Comparison of ENCODE assay signal across 31 mouse cellular contexts in the genomic region with DNA sequence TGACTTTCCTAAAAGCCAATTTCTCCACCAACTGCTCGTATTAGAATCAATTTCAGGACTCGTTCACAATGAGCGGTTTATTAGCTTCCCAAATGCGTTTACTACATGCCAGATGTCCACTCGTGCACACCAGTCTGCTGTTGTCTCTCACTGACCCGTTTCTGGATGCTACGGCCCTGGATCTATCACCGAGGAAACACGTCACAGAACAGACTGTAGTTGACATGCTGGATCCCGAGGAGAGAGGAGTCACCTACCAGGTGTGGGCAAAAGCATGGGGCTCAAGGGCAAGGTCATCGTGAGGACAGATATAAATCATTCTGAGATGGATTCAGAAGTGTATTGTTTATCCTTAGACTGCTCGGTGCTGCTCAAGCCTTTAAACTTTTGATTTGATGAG.
DNase-seq lines count a peak whose midpoint lies in the region; ATAC-seq and TF ChIP-seq lines count a peak whose summit lies in the region.
"Had no signal": no experiment of that assay in that cellular context is flagged by ENCODE, and none has a peak within 500 bp of the region (broad histone marks: within the 10 kb centered on the region; RNA-seq: fewer than 3 reads in every experiment).

No protein-coding gene starts in this region.

- no peak for ATAC-seq in midbrain, embryonic 11.5 days (ENCODE audit: low FRiP score)
- no peak for ATAC-seq in midbrain, embryonic 15.5 days (replicated peaks)
- ATAC-seq: CD4-positive, CD25-positive, alpha-beta regulatory T cell, adult 4 months; forebrain, postnatal 0 days; hindbrain, postnatal 0 days; intestine, embryonic 15.5 days; liver, embryonic 12.5 days; liver, postnatal 0 days; lung, postnatal 0 days; midbrain, embryonic 16.5 days had no signal

- H3K27ac ChIP-seq in midbrain, embryonic 11.5 days (ENCODE audit: low read depth, low read length) = no peak overlapping the region
- H3K27ac ChIP-seq in midbrain, embryonic 15.5 days = no peak overlapping the region
- H3K27ac ChIP-seq: forebrain, embryonic 12.5 days; heart, adult 2 months; hindbrain, postnatal 0 days; intestine, embryonic 15.5 days; kidney, postnatal 0 days; limb, embryonic 12.5 days; liver, embryonic 12.5 days; macrophage had no signal

- H3K36me3 ChIP-seq in midbrain, embryonic 11.5 days (ENCODE audit: control insufficient read depth, insufficient read depth, low read length) = no peaks in the 10 kb centered on the region
- no peaks in the 10 kb centered on the region for H3K36me3 ChIP-seq in midbrain, embryonic 15.5 days (replicated peaks)
- H3K36me3 ChIP-seq: forebrain, embryonic 12.5 days; heart, embryonic 12.5 days; intestine, embryonic 15.5 days; limb, embryonic 12.5 days; liver, embryonic 12.5 days had no signal

- H3K27me3 ChIP-seq in midbrain, embryonic 11.5 days (ENCODE audit: control insufficient read depth, insufficient read depth, low read length) = no peaks in the 10 kb centered on the region
- H3K27me3 ChIP-seq in midbrain, embryonic 15.5 days (replicated peaks) = no peaks in the 10 kb centered on the region
- H3K27me3 ChIP-seq: forebrain, embryonic 12.5 days; heart, embryonic 12.5 days; intestine, embryonic 15.5 days; limb, embryonic 12.5 days; liver, embryonic 12.5 days had no signal

- DNase-seq in midbrain, embryonic 11.5 days (ENCODE audit: low spot score, missing footprints) = peak; percentile 69
- peak; percentile 41 for DNase-seq in embryo, embryonic 11 days
- peak; percentile 64 for DNase-seq in mesoderm, embryonic 11.5 days (ENCODE audit: low read depth, low spot score)
- DNase-seq in lung, adult 2 months = no peak
- no peak for DNase-seq in liver
- no peak for DNase-seq in lung, postnatal 36 days
- DNase-seq: adrenal gland, postnatal 25 days; cerebellum, adult 18-20 months; cerebellum, postnatal 10 days; forebrain, postnatal 0 days; heart, adult 2 months; heart, postnatal 4 days; kidney, adult 8-10 months; kidney, postnatal 4 days; liver, postnatal 0 days; right cerebral cortex, postnatal 14 days; thymus, postnatal 4 days had no signal

- no peak for TF ChIP-seq CTCF in lung, adult 2 months (IDR thresholded peaks at IDR 0.05; ENCODE audit: insufficient read depth, low read length)

- H3K4me1 ChIP-seq in midbrain, embryonic 11.5 days (ENCODE audit: control insufficient read depth, insufficient read depth, low read length) = no peaks in the 10 kb centered on the region
- no peaks in the 10 kb centered on the region for H3K4me1 ChIP-seq in midbrain, embryonic 15.5 days
- H3K4me1 ChIP-seq in lung, adult 2 months (ENCODE audit: control insufficient read depth, insufficient read depth, low read length) = no peaks in the 10 kb centered on the region
- H3K4me1 ChIP-seq: forebrain, embryonic 12.5 days; liver, embryonic 12.5 days had no signal

- no peak for TF ChIP-seq POLR2A in lung, adult 2 months (IDR thresholded peaks at IDR 0.05; ENCODE audit: borderline replicate concordance, extremely low read depth, low read depth, low read length)

- H3K4me2 ChIP-seq in midbrain, embryonic 11.5 days = no peak overlapping the region
- H3K4me2 ChIP-seq in midbrain, embryonic 15.5 days = no peak overlapping the region
- H3K4me2 ChIP-seq: forebrain, embryonic 12.5 days; heart, embryonic 12.5 days; intestine, embryonic 15.5 days; limb, embryonic 12.5 days; liver, embryonic 12.5 days had no signal

- 84% methylated on average over 12 of the region's 12 CpGs for WGBS in midbrain, embryonic 11.5 days
- 76% methylated on average over 12 of the region's 12 CpGs for WGBS in midbrain, embryonic 15.5 days
- WGBS in lung, adult 2 months = 69% methylated on average over 12 of the region's 12 CpGs

- H3K4me3 ChIP-seq in midbrain, embryonic 11.5 days (ENCODE audit: low read depth, low read length) = no peak overlapping the region
- no peak overlapping the region for H3K4me3 ChIP-seq in midbrain, embryonic 15.5 days
- H3K4me3 ChIP-seq in lung, adult 2 months (replicated peaks; ENCODE audit: extremely low read depth, low read depth, low read length) = no peak overlapping the region
- H3K4me3 ChIP-seq: erythroblast, embryonic 14.5 days; forebrain, embryonic 12.5 days; heart, adult 2 months; heart, embryonic 12.5 days; intestine, embryonic 15.5 days; limb, embryonic 12.5 days; liver, embryonic 12.5 days; myocyte had no signal

- H3K9ac ChIP-seq in midbrain, embryonic 11.5 days (ENCODE audit: low read length) = no peak overlapping the region
- H3K9ac ChIP-seq in midbrain, embryonic 15.5 days = no peak overlapping the region
- H3K9ac ChIP-seq: forebrain, embryonic 12.5 days; forebrain, postnatal 0 days; heart, embryonic 12.5 days; intestine, embryonic 15.5 days; limb, embryonic 12.5 days; liver, embryonic 12.5 days; liver, postnatal 0 days had no signal

- H3K9me3 ChIP-seq in midbrain, embryonic 11.5 days (ENCODE audit: control insufficient read depth, low read length) = no peaks in the 10 kb centered on the region
- no peaks in the 10 kb centered on the region for H3K9me3 ChIP-seq in midbrain, embryonic 15.5 days
- H3K9me3 ChIP-seq: forebrain, embryonic 12.5 days; heart, embryonic 12.5 days; intestine, embryonic 15.5 days; limb, embryonic 12.5 days; liver, embryonic 12.5 days had no signal

Comparison
In these comparisons a context has a peak if more than half of its experiments do, and no peak if none do; other contexts are left out.
1. DNase-seq: peak in midbrain, embryonic 11.5 days (single experiment), embryo, embryonic 11 days (single experiment) and mesoderm, embryonic 11.5 days (single experiment); none in lung, adult 2 months (single experiment), liver (single experiment) and lung, postnatal 36 days (single experiment).